In genomic region chr1:191225771-191226170, GRCm38 (mm10) we compare ENCODE assay signal across 13 mouse cellular contexts. TPM values are rescaled to one million over a fixed set of nuclear protein-coding genes. Genes with fewer than 3 reads are reported as not detected.
DNase-seq lines count a peak whose midpoint lies in the region; ATAC-seq and TF ChIP-seq lines count a peak whose summit lies in the region.
"Had no signal": no experiment of that assay in that cellular context is flagged by ENCODE, and none has a peak within 500 bp of the region (broad histone marks: within the 10 kb centered on the region; RNA-seq: fewer than 3 reads in every experiment).

No protein-coding gene starts in this region.

- H3ac ChIP-seq in myocyte (ENCODE audit: control insufficient read depth, insufficient read length), result no peak overlapping the region

- no peaks in the 10 kb centered on the region for H3K9me3 ChIP-seq in heart, embryonic 15.5 days (replicated peaks)
- no peaks in the 10 kb centered on the region for H3K9me3 ChIP-seq in heart, embryonic 12.5 days (replicated peaks)
- H3K9me3 ChIP-seq in lung, postnatal 0 days (ENCODE audit: low read length), result no peaks in the 10 kb centered on the region
- no peaks in the 10 kb centered on the region for H3K9me3 ChIP-seq in embryonic facial prominence, embryonic 14.5 days (ENCODE audit: control insufficient read depth, low read length)

- H3K27ac ChIP-seq in heart, embryonic 15.5 days, result peak overlapping the region; percentile 87; the same call in 1 of the 2 replicates
- no peak overlapping the region for H3K27ac ChIP-seq in heart, embryonic 12.5 days (ENCODE audit: poor library complexity, severe bottlenecking)
- H3K27ac ChIP-seq in lung, postnatal 0 days (ENCODE audit: low read length), result peak overlapping the region; percentile 91; the same call in 1 of the 2 replicates
- no peak overlapping the region for H3K27ac ChIP-seq in embryonic facial prominence, embryonic 14.5 days (replicated peaks; ENCODE audit: low read depth, low read length)

- TF ChIP-seq POLR2A in myocyte (IDR thresholded peaks at IDR 0.05; ENCODE audit: insufficient read length, low read depth), result no peak

- 81% methylated on average over 2 of the region's 2 CpGs for WGBS in heart, embryonic 15.5 days
- WGBS in heart, embryonic 12.5 days, result 92% methylated on average over 2 of the region's 2 CpGs
- WGBS in lung, postnatal 0 days, result 65% methylated on average over 2 of the region's 2 CpGs
- WGBS in embryonic facial prominence, embryonic 14.5 days, result 85% methylated on average over 2 of the region's 2 CpGs

- no peaks in the 10 kb centered on the region for H3K36me3 ChIP-seq in heart, embryonic 15.5 days
- no peaks in the 10 kb centered on the region for H3K36me3 ChIP-seq in heart, embryonic 12.5 days
- H3K36me3 ChIP-seq in lung, postnatal 0 days (ENCODE audit: insufficient read depth, low read length), result no peaks in the 10 kb centered on the region
- H3K36me3 ChIP-seq in embryonic facial prominence, embryonic 14.5 days (ENCODE audit: control insufficient read depth, insufficient read depth, low read length), result no peaks in the 10 kb centered on the region
- no peaks in the 10 kb centered on the region for H3K36me3 ChIP-seq in myocyte (ENCODE audit: control insufficient read depth, insufficient read depth)

- TF ChIP-seq EP300 in lung, postnatal 0 days (IDR thresholded peaks at IDR 0.05), result no peak

- no peak for DNase-seq in lung, postnatal 0 days (ENCODE audit: low spot score)
- no peak for DNase-seq in lung, postnatal 36 days
- no peak for DNase-seq in embryonic facial prominence, embryonic 14.5 days (ENCODE audit: low spot score)
- no peak for DNase-seq in adrenal gland, postnatal 10 days
- DNase-seq: adrenal gland, adult 8-10 months; cerebellum, adult 11 months; gastrocnemius, postnatal 14 days; kidney, postnatal 10 days; right cerebral cortex, adult 18-20 months had no signal

- no peaks in the 10 kb centered on the region for H3K27me3 ChIP-seq in heart, embryonic 15.5 days
- no peaks in the 10 kb centered on the region for H3K27me3 ChIP-seq in heart, embryonic 12.5 days (replicated peaks)
- no peaks in the 10 kb centered on the region for H3K27me3 ChIP-seq in lung, postnatal 0 days (replicated peaks; ENCODE audit: insufficient read depth, low read length)
- no peaks in the 10 kb centered on the region for H3K27me3 ChIP-seq in embryonic facial prominence, embryonic 14.5 days (replicated peaks; ENCODE audit: control insufficient read depth, insufficient read depth, low read length)
- no peaks in the 10 kb centered on the region for H3K27me3 ChIP-seq in myocyte (ENCODE audit: control insufficient read depth, insufficient read depth, insufficient read length)
- H3K27me3 ChIP-seq: Patski had no signal

- H3K4me2 ChIP-seq in heart, embryonic 15.5 days, result peak overlapping the region; percentile 94; the same call in 1 of the 2 replicates
- H3K4me2 ChIP-seq in heart, embryonic 12.5 days, result no peak overlapping the region
- H3K4me2 ChIP-seq in lung, postnatal 0 days (replicated peaks; ENCODE audit: low read depth, low read length), result no peak overlapping the region
- H3K4me2 ChIP-seq in embryonic facial prominence, embryonic 14.5 days (ENCODE audit: low read depth, low read length), result peak overlapping the region; percentile 92; the same call in 1 of the 2 replicates
- peak overlapping the region; percentile 87 for H3K4me2 ChIP-seq in myocyte (ENCODE audit: low read depth)

- peaks cover 12% of the 10 kb centered on the region for H3K79me2 ChIP-seq in myocyte (ENCODE audit: control insufficient read depth, insufficient read depth)

- no peak overlapping the region for H3K4me3 ChIP-seq in heart, embryonic 15.5 days
- no peak overlapping the region for H3K4me3 ChIP-seq in heart, embryonic 12.5 days
- H3K4me3 ChIP-seq in lung, postnatal 0 days (ENCODE audit: low read depth, low read length), result no peak overlapping the region
- H3K4me3 ChIP-seq in embryonic facial prominence, embryonic 14.5 days (ENCODE audit: low read depth, low read length), result no peak overlapping the region
- peak overlapping the region; percentile 89 for H3K4me3 ChIP-seq in myocyte

- H3K9ac ChIP-seq in heart, embryonic 15.5 days, result no peak overlapping the region
- no peak overlapping the region for H3K9ac ChIP-seq in heart, embryonic 12.5 days
- H3K9ac ChIP-seq in lung, postnatal 0 days (replicated peaks; ENCODE audit: low read depth), result no peak overlapping the region
- H3K9ac ChIP-seq in embryonic facial prominence, embryonic 14.5 days (ENCODE audit: low read depth, low read length), result no peak overlapping the region

- H3K4me1 ChIP-seq in heart, embryonic 15.5 days (replicated peaks), result peaks cover 18% of the 10 kb centered on the region
- H3K4me1 ChIP-seq in heart, embryonic 12.5 days (replicated peaks), result peaks cover 15% of the 10 kb centered on the region
- H3K4me1 ChIP-seq in lung, postnatal 0 days (ENCODE audit: insufficient read depth, low read depth, low read length), result 0 out of 2 replicates have a peak, but pooled peaks cover 5% of the 10 kb centered on the region
- peaks cover 4% of the 10 kb centered on the region; the same call in 1 of the 2 replicates for H3K4me1 ChIP-seq in embryonic facial prominence, embryonic 14.5 days (ENCODE audit: control insufficient read depth, insufficient read depth, low read length)

- no peak for TF ChIP-seq CTCF in lung, postnatal 0 days (IDR thresholded peaks at IDR 0.05)

- ATAC-seq in heart, embryonic 15.5 days (replicated peaks; ENCODE audit: insufficient number of reproducible peaks, insufficient read depth, low FRiP score, low read depth), result no peak
- ATAC-seq in heart, embryonic 12.5 days (ENCODE audit: insufficient number of reproducible peaks, low FRiP score), result no peak
- ATAC-seq in lung, postnatal 0 days, result no peak
- ATAC-seq in embryonic facial prominence, embryonic 14.5 days (ENCODE audit: low read depth), result no peak
- ATAC-seq: Patski had no signal

TF ChIP-seq in myocyte, 11 proteins besides CTCF, POLR2A, EP300 and RAD21:
- no peak for TF ChIP-seq E2F4 (IDR thresholded peaks at IDR 0.05; ENCODE audit: insufficient read depth)
- no peak for TF ChIP-seq SRF (IDR thresholded peaks at IDR 0.05; ENCODE audit: control insufficient read depth, insufficient read length, low read depth)
- TF ChIP-seq POLR2AphosphoS2 (IDR thresholded peaks at IDR 0.05; ENCODE audit: insufficient read length, low read depth), result no peak
- TF ChIP-seq REST (IDR thresholded peaks at IDR 0.05; ENCODE audit: insufficient read depth, insufficient read length), result no peak
- no peak for TF ChIP-seq TCF3 (IDR thresholded peaks at IDR 0.05; ENCODE audit: insufficient read length, low read depth)
- no peak for TF ChIP-seq CEBPB (IDR thresholded peaks at IDR 0.05; ENCODE audit: insufficient read depth, poor library complexity, severe bottlenecking)
- TF ChIP-seq USF1 (IDR thresholded peaks at IDR 0.05; ENCODE audit: low read depth), result no peak
- TF ChIP-seq MYOG (IDR thresholded peaks at IDR 0.05; ENCODE audit: control insufficient read depth in 1 of 3, insufficient read depth in 1 of 3, insufficient read length in 2 of 3, low read depth in 2 of 3), result no peak
- TF ChIP-seq MYOD1 (IDR thresholded peaks at IDR 0.05; ENCODE audit: control insufficient read depth in 1 of 3, insufficient read length in 2 of 3, low read depth in 2 of 3), result no peak
- no peak for TF ChIP-seq TCF12 (IDR thresholded peaks at IDR 0.05; ENCODE audit: insufficient read depth, poor library complexity, severe bottlenecking)
- TF ChIP-seq MAX (IDR thresholded peaks at IDR 0.05; ENCODE audit: low read depth), result no peak

RNA-seq across cellular contexts. Expression of gene Atf3, which starts 7.9 kb away (rescaled TPM):
- 14.0 and 14.3 TPM in 2 replicates for polyA plus RNA-seq in heart, embryonic 15.5 days (2015; fragmentation: Nextera tagmentation; extraction: Ambion mirVana)
- polyA plus RNA-seq in heart, embryonic 12.5 days (2016; fragmentation: Nextera tagmentation; extraction: Ambion mirVana), result 17.0 and 17.6 TPM in 2 replicates
- polyA plus RNA-seq in lung, postnatal 0 days (2015; fragmentation: Nextera tagmentation; extraction: Ambion mirVana), result 8.2 and 8.3 TPM in 2 replicates
- polyA plus RNA-seq in embryonic facial prominence, embryonic 14.5 days (2014; fragmentation: Nextera tagmentation; extraction: Ambion mirVana), result 4.3 and 4.9 TPM in 2 replicates
- 59.6 TPM for polyA plus RNA-seq in myocyte (2012; fragmentation: generic; extraction: Trizol)
- total RNA-seq in adrenal gland, postnatal 10 days (2021), result 1 to 10 TPM; 1.2 to 5.4 TPM

Comparison
In these comparisons a context has a peak if more than half of its experiments do, and no peak if none do; other contexts are left out.
1. H3K27ac ChIP-seq: peak in heart, embryonic 15.5 days (single experiment) and lung, postnatal 0 days (single experiment); none in heart, embryonic 12.5 days (single experiment) and embryonic facial prominence, embryonic 14.5 days (single experiment).
2. H3K4me2 ChIP-seq: peak in heart, embryonic 15.5 days (single experiment), embryonic facial prominence, embryonic 14.5 days (single experiment) and myocyte (single experiment); none in heart, embryonic 12.5 days (single experiment) and lung, postnatal 0 days (single experiment).